Mouse (Mus musculus) embryonic fibroblast, embryonic 13.5 days (primary cell): ENCODE measurements around the gene Gad2. TPM values are rescaled to one million over a fixed set of nuclear protein-coding genes. Genes with fewer than 3 reads are reported as not detected.

Source experiments
- H3K27ac ChIP-seq: 2 replicates; pipeline ENCODE4 v1.5.1; 2012; ENCODE audit warnings: low read length, control low read depth, inconsistent platforms; ENCODE audit not compliant: insufficient read depth
- H3K4me1 ChIP-seq: 2 replicates; pipeline ENCODE4 v1.6.1; 2011; ENCODE audit warnings: low read length; ENCODE audit not compliant: control insufficient read depth, insufficient read depth
- H3K4me3 ChIP-seq: 2 replicates; pipeline ENCODE4 v1.5.1; 2011; ENCODE audit warnings: mild to moderate bottlenecking, control low read depth, low read length; ENCODE audit not compliant: insufficient read depth
- CTCF ChIP-seq: IDR thresholded peaks from 2 replicates; pipeline ENCODE4 v1.5.1; 2011; ENCODE audit warnings: mild to moderate bottlenecking, control low read depth, low read length, moderate library complexity, borderline replicate concordance; ENCODE audit not compliant: insufficient read depth
- POLR2A ChIP-seq: IDR thresholded peaks from 2 replicates; pipeline ENCODE4 v1.6.1; 2011; ENCODE audit warnings: low read depth, mild to moderate bottlenecking, control low read depth, low read length, moderate library complexity
- polyA plus RNA-seq: library from polyadenylated mRNA; stranded (reverse); fragments of >200 nt; gene quantifications from 2 replicates; pipeline ENCODE4 v1.2.4, GENCODE M21; 2011; ENCODE audit warnings: low read depth; ENCODE audit not compliant: missing spikeins, insufficient read length

Gad2 gene
- polyA plus RNA-seq, 1 experiment, result 0.09 TPM

- TF ChIP-seq POLR2A, result no peak
- no peak for TF ChIP-seq CTCF
- Histone ChIP-seq H3K27ac (no peak overlapping the region), H3K4me3 (no peak overlapping the region), H3K4me1 (0 out of 2 replicates have a peak, but pooled peaks cover 5% of the 10 kb centered on the region)
Measured at GRCm38 (mm10) chr2:22620534-22620933, 1.5 kb upstream of the Gad2 start.

- H3K27ac ChIP-seq, result no peak overlapping the region
- 0 out of 2 replicates have a peak, but pooled peaks cover 5% of the 10 kb centered on the region for H3K4me1 ChIP-seq
- no peak for TF ChIP-seq POLR2A
- TF ChIP-seq CTCF, result no peak
- H3K4me3 ChIP-seq, result no peak overlapping the region
Measured at GRCm38 (mm10) chr2:22620978-22621827, 802 bp upstream of the Gad2 start.

GRCm38 (mm10) chr2:22623111-22624070, 1.4 kb downstream of the Gad2 start:
- Histone ChIP-seq H3K27ac (no peak overlapping the region), H3K4me1 (0 out of 2 replicates have a peak, but pooled peaks cover 5% of the 10 kb centered on the region), H3K4me3 (no peak overlapping the region)
- TF ChIP-seq CTCF (no peak), POLR2A (no peak)

- TF ChIP-seq CTCF (no peak), POLR2A (no peak)
- 0 out of 2 replicates have a peak, but pooled peaks cover 5% of the 10 kb centered on the region for H3K4me1 ChIP-seq
- no peak overlapping the region for H3K27ac ChIP-seq
- no peak overlapping the region for H3K4me3 ChIP-seq
Measured at GRCm38 (mm10) chr2:22624188-22624975, 2.4 kb downstream of the Gad2 start.

- Histone ChIP-seq H3K4me1 (0 out of 2 replicates have a peak, but pooled peaks cover 5% of the 10 kb centered on the region), H3K27ac (no peak overlapping the region), H3K4me3 (no peak overlapping the region)
- TF ChIP-seq POLR2A, result no peak
Measured at GRCm38 (mm10) chr2:22625096-22625960, 3.3 kb downstream of the Gad2 start.

GRCm38 (mm10) chr2:22627147-22627666, 5.2 kb downstream of the Gad2 start:
- Histone ChIP-seq H3K4me1 (0 out of 2 replicates have a peak, but pooled peaks cover 5% of the 10 kb centered on the region), H3K27ac (no peak overlapping the region), H3K4me3 (no peak overlapping the region)
- TF ChIP-seq POLR2A, result no peak
- TF ChIP-seq CTCF, result no peak

GRCm38 (mm10) chr2:22627819-22628432, 5.9 kb downstream of the Gad2 start:
- 0 out of 2 replicates have a peak, but pooled peaks cover 5% of the 10 kb centered on the region for H3K4me1 ChIP-seq
- H3K27ac ChIP-seq, result no peak overlapping the region
- H3K4me3 ChIP-seq, result no peak overlapping the region
- TF ChIP-seq CTCF (no peak), POLR2A (no peak)

- Histone ChIP-seq H3K4me1 (no peaks in the 10 kb centered on the region; the same call in 1 of the 2 replicates), H3K4me3 (no peak overlapping the region), H3K27ac (no peak overlapping the region)
- TF ChIP-seq POLR2A, result no peak
- peak; percentile 28; the same call in 1 of the 2 replicates for TF ChIP-seq CTCF
Measured at GRCm38 (mm10) chr2:22634766-22635165, 12.8 kb downstream of the Gad2 start.
